Mouse (Mus musculus): Measurements from ENCODE around the gene Pde10a. TPM values are rescaled to one million over a fixed set of nuclear protein-coding genes. Genes with fewer than 3 reads are reported as not detected.

Gene Pde10a
- polyA plus RNA-seq, 1 experiment: not detected

GRCm38 (mm10) chr17:8613882-8614551 lies 88.8 kb downstream of the Pde10a start:
- peak; percentile 45; the same call in 1 of the 2 replicates for TF ChIP-seq CTCF (IDR thresholded peaks at IDR 0.05; ENCODE audit: low read depth, low read length)
- no peak for TF ChIP-seq POLR2A (IDR thresholded peaks at IDR 0.05; ENCODE audit: borderline replicate concordance, low read depth, low read length)
- Histone ChIP-seq H3K27ac (ENCODE audit: insufficient read depth, low read depth, low read length) (no peak overlapping the region), H3K4me3 (ENCODE audit: insufficient read depth, low read length) (no peak overlapping the region), H3K4me1 (ENCODE audit: control insufficient read depth, insufficient read depth, low read length) (no peaks in the 10 kb centered on the region)

- H3K27ac ChIP-seq (ENCODE audit: insufficient read depth, low read depth, low read length): no peak overlapping the region
- no peak for TF ChIP-seq CTCF (IDR thresholded peaks at IDR 0.05; ENCODE audit: low read depth, low read length)
- no peak for TF ChIP-seq POLR2A (IDR thresholded peaks at IDR 0.05; ENCODE audit: borderline replicate concordance, low read depth, low read length)
- no peak overlapping the region for H3K4me3 ChIP-seq (ENCODE audit: insufficient read depth, low read length)
- H3K4me1 ChIP-seq (ENCODE audit: control insufficient read depth, insufficient read depth, low read length): no peaks in the 10 kb centered on the region
Measured at GRCm38 (mm10) chr17:8620346-8620745, 95.2 kb downstream of the Pde10a start.

- H3K4me3 ChIP-seq (ENCODE audit: insufficient read depth, low read length): no peak overlapping the region
- H3K4me1 ChIP-seq (ENCODE audit: control insufficient read depth, insufficient read depth, low read length): no peaks in the 10 kb centered on the region
- no peak for TF ChIP-seq POLR2A (IDR thresholded peaks at IDR 0.05; ENCODE audit: borderline replicate concordance, low read depth, low read length)
- no peak for TF ChIP-seq CTCF (IDR thresholded peaks at IDR 0.05; ENCODE audit: low read depth, low read length)
- no peak overlapping the region for H3K27ac ChIP-seq (ENCODE audit: insufficient read depth, low read depth, low read length)
Measured at GRCm38 (mm10) chr17:8621105-8621504, 95.9 kb downstream of the Pde10a start.

- TF ChIP-seq CTCF (IDR thresholded peaks at IDR 0.05; ENCODE audit: low read depth, low read length): no peak
- TF ChIP-seq POLR2A (IDR thresholded peaks at IDR 0.05; ENCODE audit: borderline replicate concordance, low read depth, low read length): no peak
- Histone ChIP-seq H3K27ac (ENCODE audit: insufficient read depth, low read depth, low read length) (no peak overlapping the region), H3K4me1 (ENCODE audit: control insufficient read depth, insufficient read depth, low read length) (no peaks in the 10 kb centered on the region), H3K4me3 (ENCODE audit: insufficient read depth, low read length) (no peak overlapping the region)
Measured at GRCm38 (mm10) chr17:8621906-8622305, 96.7 kb downstream of the Pde10a start.

- H3K4me3 ChIP-seq (ENCODE audit: insufficient read depth, low read length): no peak overlapping the region
- no peaks in the 10 kb centered on the region for H3K4me1 ChIP-seq (ENCODE audit: control insufficient read depth, insufficient read depth, low read length)
- no peak for TF ChIP-seq POLR2A (IDR thresholded peaks at IDR 0.05; ENCODE audit: borderline replicate concordance, low read depth, low read length)
- TF ChIP-seq CTCF (IDR thresholded peaks at IDR 0.05; ENCODE audit: low read depth, low read length): no peak
- H3K27ac ChIP-seq (ENCODE audit: insufficient read depth, low read depth, low read length): no peak overlapping the region
Measured at GRCm38 (mm10) chr17:8626421-8626820, 101.2 kb downstream of the Pde10a start.

GRCm38 (mm10) chr17:8631701-8632100 lies 106.5 kb downstream of the Pde10a start:
- TF ChIP-seq CTCF (IDR thresholded peaks at IDR 0.05; ENCODE audit: low read depth, low read length) (no peak), POLR2A (IDR thresholded peaks at IDR 0.05; ENCODE audit: borderline replicate concordance, low read depth, low read length) (no peak)
- Histone ChIP-seq H3K27ac (ENCODE audit: insufficient read depth, low read depth, low read length) (no peak overlapping the region), H3K4me1 (ENCODE audit: control insufficient read depth, insufficient read depth, low read length) (no peaks in the 10 kb centered on the region), H3K4me3 (ENCODE audit: insufficient read depth, low read length) (no peak overlapping the region)

- H3K27ac ChIP-seq (ENCODE audit: insufficient read depth, low read depth, low read length): no peak overlapping the region
- H3K4me3 ChIP-seq (ENCODE audit: insufficient read depth, low read length): no peak overlapping the region
- no peaks in the 10 kb centered on the region for H3K4me1 ChIP-seq (ENCODE audit: control insufficient read depth, insufficient read depth, low read length)
- TF ChIP-seq CTCF (IDR thresholded peaks at IDR 0.05; ENCODE audit: low read depth, low read length) (no peak), POLR2A (IDR thresholded peaks at IDR 0.05; ENCODE audit: borderline replicate concordance, low read depth, low read length) (no peak)
Measured at GRCm38 (mm10) chr17:8633596-8633995, 108.4 kb downstream of the Pde10a start.

- H3K27ac ChIP-seq (ENCODE audit: insufficient read depth, low read depth, low read length): no peak overlapping the region
- no peaks in the 10 kb centered on the region for H3K4me1 ChIP-seq (ENCODE audit: control insufficient read depth, insufficient read depth, low read length)
- TF ChIP-seq POLR2A (IDR thresholded peaks at IDR 0.05; ENCODE audit: borderline replicate concordance, low read depth, low read length) (no peak), CTCF (IDR thresholded peaks at IDR 0.05; ENCODE audit: low read depth, low read length) (no peak)
- H3K4me3 ChIP-seq (ENCODE audit: insufficient read depth, low read length): no peak overlapping the region
Measured at GRCm38 (mm10) chr17:8634476-8634875, 109.3 kb downstream of the Pde10a start.

- H3K27ac ChIP-seq (ENCODE audit: insufficient read depth, low read depth, low read length): no peak overlapping the region
- no peaks in the 10 kb centered on the region for H3K4me1 ChIP-seq (ENCODE audit: control insufficient read depth, insufficient read depth, low read length)
- no peak overlapping the region for H3K4me3 ChIP-seq (ENCODE audit: insufficient read depth, low read length)
- TF ChIP-seq POLR2A (IDR thresholded peaks at IDR 0.05; ENCODE audit: borderline replicate concordance, low read depth, low read length): no peak
- no peak for TF ChIP-seq CTCF (IDR thresholded peaks at IDR 0.05; ENCODE audit: low read depth, low read length)
Measured at GRCm38 (mm10) chr17:8636231-8636630, 111.1 kb downstream of the Pde10a start.

GRCm38 (mm10) chr17:8636691-8637090 lies 111.5 kb downstream of the Pde10a start:
- Histone ChIP-seq H3K27ac (ENCODE audit: insufficient read depth, low read depth, low read length) (no peak overlapping the region), H3K4me3 (ENCODE audit: insufficient read depth, low read length) (no peak overlapping the region), H3K4me1 (ENCODE audit: control insufficient read depth, insufficient read depth, low read length) (no peaks in the 10 kb centered on the region)
- TF ChIP-seq POLR2A (IDR thresholded peaks at IDR 0.05; ENCODE audit: borderline replicate concordance, low read depth, low read length) (no peak), CTCF (IDR thresholded peaks at IDR 0.05; ENCODE audit: low read depth, low read length) (no peak)
